Mouse (Mus musculus) cerebellum, postnatal 36 days (tissue): ENCODE measurements at regions not wholly inside any gene's neighbourhood (a gene's known extent, or its start where the extent isn't known, plus 50 kb on each side); places are given as distances from the start of the nearest gene placed in this dataset.
A peak's percentile ranks its signal among the peaks of the same experiment; 100 is the strongest.

Source experiments
- DNase-seq, 2 experiments: peaks; one replicate each; pipeline ENCODE4 v3.0.0; 2021 to 2022; ENCODE audit warnings: mixed read lengths in 2 of 2

DNA sequence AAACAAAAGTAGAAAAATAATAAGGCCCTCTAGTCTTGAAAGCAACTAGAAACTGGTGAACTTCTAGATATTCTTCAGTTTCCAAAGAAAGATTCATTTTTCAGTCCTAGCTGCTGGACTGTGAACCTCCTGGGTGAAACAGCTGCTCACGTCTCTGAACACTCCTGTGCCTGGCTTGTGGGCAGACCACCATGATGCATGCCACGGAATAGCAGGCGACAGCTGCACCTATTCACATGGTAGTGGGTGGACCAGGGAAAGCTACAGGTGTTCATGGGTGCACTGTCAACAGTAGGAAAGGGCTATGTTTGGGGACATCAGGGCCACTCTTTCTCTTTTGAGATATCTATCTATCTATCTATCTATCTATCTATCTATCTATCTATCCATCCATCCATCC lies 203.7 kb downstream of the Fndc1 start:
- DNase-seq, result no peak

DNA sequence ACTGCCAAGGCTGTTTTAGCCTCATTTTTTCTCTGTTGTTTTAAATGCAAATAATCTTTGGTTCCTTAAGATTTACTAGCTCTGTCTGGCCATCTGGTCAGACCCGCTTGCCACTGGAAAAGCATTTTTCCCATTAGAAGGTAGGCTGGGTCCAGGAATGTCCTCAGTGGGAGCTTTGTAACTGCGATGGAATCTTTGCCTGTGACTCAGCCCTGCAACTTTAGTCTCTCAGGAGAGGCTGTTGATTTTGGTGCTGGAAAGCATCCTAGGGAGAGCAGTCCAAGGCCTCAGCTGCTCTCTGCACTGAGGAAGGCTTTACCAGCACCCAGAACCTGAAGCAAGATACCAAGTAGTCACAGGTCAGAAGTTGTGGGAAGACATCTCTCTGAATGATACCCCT lies 205.8 kb downstream of the Fndc1 start:
- no peak for DNase-seq

DNA sequence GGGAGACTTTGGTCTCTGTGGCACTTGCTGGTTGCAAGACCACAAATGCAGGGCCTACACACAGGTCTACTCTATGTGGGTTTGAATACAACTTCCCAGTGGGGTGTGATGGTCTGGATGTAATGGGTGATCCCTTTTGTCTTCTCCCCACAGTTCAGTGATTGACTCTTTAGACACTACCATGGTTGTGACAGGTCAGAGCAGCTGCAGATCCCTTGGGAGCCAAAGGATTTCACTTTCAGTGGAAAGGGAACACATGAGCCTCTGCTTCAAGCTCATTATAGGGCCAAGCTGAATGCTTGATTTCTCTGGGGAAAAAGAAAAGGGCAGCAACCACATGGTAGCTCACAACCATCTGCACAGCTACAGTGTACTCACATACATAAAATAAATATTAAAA lies 206.9 kb downstream of the Fndc1 start:
- DNase-seq, result no peak

DNA sequence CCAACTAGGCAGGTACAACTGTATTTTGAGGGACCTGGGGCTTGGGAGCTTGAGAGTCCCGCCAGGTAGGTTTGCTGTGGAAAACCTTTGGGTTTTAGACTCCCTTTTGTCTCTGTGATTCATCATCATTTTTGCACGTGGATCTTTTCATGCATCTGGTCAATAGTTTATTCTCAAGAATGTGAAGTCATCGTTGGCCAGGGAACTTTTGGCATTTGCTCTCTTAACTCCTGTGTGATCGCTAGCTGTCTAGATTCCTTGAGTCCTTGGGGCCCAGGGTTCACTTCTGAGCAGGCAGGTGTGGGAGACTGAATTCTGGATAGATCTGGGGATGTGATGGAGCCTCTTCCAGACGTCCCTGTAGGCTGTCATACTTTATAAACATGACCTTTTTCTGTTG lies 207.5 kb downstream of the Fndc1 start:
- DNase-seq, result no peak

DNA sequence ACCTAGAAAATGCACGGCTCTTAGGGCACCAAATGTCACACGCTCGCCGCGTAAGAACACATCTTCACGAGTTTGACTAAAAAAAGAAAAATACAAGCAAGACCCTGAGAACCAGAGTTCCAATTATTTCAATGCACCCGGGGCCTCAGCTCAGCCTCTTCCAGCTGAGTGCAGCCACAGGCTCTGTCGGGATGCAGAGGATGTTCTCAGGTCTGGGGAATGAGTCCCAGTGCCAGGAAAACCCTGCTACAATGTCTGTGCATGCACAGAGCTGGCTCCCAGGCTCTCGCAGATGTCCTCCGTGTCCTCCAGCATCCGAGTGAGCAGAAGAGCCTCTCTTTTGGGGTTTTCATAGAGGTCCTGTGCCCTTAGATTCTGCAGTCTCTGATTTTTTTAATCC lies 219.1 kb downstream of the Fndc1 start:
- DNase-seq, result no peak

DNA sequence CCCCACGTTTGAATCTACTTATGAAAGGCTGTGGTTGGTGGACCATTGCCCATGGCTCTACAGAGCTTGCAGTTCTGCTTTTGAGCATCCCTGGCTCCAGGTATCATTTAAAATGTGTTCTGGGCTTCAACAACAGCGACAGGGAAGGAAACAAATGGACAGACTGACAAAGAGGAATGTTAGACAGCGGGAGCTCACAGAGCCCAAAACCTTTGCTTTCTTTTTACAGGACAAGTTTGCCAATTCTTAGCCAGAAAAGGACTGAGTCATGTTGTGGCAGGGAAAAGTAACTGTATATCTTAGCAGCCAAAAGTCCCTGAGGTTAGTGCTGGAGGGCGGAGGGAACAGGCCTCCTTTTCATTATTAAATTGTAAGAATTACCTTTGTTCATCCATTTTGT lies 219.7 kb downstream of the Fndc1 start:
- no peak for DNase-seq

DNA sequence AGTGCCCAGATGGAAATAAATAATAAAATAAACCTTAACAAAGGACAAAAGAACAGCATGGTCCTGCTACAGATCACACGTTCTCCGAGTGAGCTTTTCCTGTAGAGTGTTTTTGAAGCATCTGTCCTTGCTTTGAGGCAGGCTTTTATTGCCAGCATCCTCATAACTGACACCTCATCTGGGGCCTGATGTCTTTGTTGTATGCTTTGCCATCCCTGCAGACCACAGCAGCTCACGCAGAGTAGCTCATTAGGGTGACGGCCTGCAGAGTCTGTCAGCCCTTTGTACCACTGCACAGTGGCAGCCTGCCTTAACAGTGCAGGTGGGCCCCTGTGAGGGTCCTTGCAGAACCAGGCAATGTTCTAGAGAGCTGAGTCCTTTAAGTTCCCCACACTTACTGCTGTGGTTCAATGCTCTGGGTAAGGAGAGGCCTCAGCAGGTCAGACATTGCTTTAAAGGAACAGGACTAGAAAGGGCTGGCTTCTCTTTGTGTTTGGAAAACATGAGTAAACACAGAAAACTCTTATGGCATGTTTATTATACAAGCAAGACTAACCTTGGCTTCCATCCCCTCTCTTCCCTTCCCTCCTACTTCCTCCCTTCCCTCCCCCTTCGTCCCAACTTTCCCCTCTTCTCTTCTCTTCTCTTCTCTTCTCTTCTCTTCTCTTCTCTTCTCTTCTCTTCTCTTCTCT lies 219.7 kb upstream of the Unc93a2 start:
- DNase-seq, result no peak

DNA sequence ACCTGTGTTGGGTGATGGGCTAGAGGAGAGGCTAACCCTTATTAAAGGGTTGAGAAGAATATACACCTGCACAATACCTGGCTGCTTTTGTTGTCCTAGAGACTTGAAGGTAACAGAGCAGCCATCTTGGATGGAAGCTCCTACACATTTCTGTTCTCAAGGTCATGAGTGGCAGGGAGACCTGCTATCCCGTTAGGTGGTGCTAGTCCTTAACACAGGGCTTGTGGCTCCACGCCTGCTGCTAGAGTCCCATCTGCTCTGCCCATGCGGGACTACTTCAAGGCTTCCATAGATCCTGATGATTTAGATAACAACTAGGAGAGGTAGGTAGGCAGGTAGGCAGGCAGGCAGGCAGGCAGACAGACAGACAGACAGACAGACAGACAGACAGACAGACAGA lies 218.8 kb upstream of the Unc93a2 start:
- DNase-seq, result no peak

DNA sequence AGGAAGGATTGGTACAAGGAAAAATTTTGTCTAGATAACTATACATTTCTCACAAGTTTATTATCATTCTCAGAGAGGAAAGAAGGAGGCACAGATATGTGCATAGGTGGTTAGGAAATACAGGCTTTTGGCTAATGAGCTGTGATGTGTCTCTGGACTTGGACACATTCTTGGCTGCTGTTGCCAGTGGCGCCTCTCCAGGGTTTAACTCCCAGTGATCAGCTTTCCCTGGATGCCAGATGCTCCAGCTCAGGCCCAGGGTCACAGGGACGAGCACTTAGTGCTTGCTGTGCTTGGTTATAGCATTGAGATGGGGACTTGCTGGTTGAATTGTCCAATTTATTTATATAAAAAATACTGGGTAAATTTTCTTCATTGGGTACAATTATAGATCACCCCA lies 215.3 kb upstream of the Unc93a2 start:
- DNase-seq, result no peak

DNA sequence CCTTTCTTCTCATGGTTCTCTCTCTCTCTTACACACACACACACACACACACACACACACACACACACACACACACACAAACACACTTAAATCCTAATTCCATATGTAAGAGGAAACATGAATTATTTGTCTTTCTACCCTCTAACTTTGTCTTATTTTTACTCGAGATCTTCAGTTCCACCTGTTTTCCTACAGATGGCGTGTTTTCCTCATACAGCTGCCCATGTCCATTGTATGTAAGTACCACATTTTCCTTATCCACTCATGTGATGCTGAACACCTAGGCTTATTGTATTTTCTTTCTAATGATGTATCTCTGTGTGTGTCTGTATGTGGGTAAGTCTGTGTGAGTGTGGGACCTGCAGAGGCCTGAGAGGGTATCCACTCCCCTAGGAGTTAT lies 212.2 kb upstream of the Unc93a2 start:
- DNase-seq, result no peak

DNA sequence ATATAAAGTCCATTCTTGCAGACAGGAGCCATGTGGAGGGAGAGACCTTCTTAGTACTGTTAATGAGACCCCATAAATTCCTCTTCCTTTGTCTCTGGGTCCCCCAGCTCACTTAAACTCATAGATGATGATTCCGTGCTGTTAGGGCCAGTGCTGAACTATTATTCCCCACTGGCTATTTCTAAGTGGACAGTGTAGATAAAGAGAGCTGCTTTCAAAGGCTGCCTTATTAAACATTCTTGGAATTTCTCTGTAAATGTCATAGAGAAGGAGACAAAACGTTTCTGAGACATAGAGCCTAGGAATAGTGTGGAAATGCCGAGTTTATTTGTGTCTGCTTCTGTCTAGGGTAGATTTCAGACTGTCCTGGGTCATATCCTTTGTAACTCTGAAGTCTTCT lies 209.5 kb upstream of the Unc93a2 start:
- no peak for DNase-seq

DNA sequence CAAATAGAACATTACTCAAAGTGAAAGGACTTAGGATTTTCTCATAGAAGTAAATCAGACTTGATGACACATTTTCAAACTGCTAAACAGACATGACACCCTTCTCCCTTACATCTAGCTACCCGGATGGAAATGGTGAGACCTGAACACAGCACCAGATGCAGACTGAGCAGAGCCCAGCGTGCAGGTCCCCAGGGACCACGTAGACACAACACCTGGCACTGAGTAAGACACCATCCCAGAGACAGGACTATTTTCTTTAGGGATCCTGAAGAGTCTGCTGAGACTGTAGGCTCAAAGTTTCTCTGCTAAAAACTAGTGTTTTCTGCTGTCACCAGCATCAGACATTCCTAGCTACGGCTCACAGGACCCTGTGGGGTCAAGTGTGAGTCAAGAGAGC lies 207.2 kb upstream of the Unc93a2 start:
- DNase-seq, result no peak

DNA sequence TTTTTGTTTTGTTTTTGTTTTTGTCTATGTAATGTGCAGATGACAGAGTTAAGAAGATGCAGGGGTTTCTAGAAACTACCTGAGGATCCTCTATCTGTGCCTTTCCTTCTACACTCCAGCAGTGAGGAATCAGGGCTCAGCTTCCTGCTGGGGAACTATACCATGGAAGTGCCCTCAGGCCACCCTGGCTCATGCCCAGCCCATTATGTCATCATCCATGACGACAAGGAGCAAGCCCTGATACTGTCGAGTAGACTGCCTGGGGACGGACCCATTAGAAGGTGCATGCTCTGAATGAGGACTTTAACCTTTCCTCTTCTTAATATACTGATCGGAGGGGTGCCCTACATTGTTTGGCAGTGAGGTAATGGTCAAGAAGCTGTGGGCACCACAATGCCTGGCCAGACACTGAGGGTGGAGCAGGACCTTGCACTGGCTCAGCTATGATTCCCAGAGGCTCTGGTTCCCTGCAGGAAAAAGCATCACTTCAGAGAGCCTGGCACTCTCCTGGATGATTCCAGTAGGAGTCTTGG lies 197.7 kb upstream of the Unc93a2 start:
- DNase-seq, result no peak

DNA sequence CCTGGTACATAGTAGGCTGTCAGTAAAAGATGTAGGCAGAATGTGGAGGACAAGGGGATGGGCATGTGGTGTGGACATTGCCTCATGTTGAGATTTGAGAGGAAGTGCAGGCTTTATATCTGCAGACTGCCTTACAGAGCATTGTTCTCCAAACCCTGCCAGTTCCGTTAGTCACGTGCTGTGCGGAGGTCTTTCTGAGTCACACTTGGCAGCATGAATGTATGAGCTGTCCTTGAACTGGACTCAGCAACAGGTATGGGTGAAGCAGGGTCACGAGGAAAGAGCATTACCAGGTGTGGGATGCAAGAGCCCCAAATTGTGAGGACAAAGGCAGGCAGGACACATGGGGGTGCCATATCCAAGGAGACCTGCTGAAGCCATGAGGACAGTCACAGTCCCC lies 193.8 kb upstream of the Unc93a2 start:
- no peak for DNase-seq

DNA sequence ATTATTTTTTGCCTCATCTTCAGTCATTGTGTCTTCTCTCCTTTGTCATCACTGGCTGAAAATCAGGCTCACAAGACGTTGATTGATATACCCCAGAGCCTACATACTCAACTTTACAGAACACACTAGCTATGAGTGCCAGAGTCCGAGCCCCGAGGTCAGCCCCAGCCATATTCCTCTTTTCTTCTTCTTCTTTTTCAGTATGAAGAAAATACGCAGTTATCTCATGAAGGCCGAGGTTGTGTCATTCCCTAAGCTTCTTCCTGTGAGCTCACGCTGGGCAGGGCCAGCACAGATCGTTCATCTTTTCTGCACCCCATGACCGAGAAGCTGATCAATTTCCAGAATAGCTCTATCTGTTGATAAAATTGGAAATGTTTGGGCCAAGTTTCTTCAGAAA lies 192.7 kb upstream of the Unc93a2 start:
- no peak for DNase-seq

DNA sequence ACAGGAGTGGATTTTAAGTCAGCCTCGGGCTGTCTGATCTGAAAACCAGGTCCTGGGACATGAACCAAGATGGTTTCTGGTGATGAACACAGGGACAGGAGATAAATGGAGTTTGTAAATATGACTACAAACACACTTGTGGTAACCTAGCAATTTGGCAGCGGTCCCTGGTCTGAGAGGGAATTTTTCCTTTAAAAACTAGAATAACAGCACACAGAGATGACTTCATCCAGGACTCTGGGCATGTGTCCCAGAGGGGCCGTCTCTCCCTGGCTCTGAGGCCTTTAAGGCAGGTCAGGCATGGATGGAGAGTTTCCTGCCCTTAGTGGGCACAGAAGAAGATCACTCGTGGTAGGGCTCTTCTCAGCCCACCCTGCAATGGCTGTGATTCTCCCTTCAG lies 192.0 kb upstream of the Unc93a2 start:
- DNase-seq, result peak in 1 of 2 experiments; percentile 7

DNA sequence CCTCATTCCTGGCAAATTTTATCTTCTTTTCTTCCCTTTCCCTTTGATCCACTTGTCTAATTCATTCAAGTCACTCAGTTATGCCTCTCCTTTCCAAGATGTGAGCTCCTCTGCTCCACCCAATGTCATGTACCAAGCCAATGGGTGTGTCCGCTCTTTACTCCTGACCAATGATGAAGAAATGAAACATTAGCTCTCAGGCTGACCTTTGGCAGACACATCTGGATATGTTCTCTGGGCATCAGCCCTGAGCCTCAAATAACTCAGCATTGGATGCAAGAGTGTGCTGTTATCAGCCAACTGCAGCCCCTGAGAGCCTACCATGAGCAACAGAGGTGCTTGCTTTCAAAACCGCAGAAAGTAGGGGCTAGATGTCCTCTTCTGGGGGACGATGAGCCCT lies 186.2 kb upstream of the Unc93a2 start:
- no peak for DNase-seq

DNA sequence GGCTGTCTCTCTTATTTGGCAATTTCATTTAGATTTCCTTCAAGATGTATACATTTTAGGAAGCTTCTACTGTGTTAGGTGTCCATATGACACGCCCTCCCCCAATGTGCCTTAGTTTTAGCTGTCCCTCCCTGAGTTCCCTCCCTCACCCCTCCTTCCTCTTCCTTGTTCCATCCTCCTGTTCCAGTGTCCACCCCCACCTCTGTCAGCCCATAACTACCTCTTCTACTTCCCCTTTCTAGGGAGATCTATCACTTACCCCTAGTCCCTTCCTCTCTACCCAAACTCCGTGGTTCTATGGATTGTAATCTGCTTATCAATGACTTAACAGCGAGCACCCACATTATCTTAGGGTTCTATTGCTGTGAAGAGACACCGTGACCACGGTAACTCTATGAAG lies 183.2 kb upstream of the Unc93a2 start:
- no peak for DNase-seq

DNA sequence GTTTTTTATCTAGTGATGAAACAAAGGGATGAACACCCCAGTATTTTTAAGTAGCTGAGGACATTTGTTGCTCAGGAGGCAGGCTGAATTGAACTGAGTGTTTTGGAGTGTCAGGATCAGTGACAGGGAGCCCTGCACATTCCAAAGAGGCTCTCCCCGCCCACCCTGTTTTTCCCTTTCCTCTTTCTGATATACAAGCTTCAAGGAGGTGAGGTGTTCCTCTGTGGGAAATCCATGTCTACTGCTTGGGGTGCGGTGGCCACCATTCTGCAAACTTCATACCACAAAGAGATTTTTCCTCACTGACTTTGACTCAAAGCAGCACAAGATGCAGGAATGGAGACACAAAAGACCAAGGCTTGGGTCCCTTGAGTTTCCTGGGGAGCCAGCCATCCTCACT lies 180.5 kb upstream of the Unc93a2 start:
- no peak for DNase-seq

DNA sequence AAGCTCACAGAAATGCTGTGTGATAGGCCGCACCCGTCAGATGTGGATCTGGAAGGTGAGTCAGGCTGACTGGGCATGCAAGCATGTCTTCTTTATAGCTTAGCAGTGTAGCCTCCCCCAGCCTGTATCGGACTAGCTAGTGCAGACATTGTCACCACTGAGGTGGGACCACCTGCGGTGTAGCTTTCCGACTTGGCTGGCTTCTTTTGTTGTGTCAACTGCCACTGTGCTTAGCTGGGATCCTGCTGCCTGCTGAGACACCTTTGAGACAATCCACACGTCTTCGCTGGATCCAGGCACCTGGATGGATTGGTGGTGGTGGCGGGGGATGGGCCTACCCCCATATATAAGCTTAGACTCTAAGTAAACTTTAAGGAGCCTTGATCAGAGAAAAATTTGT lies 177.7 kb upstream of the Unc93a2 start:
- DNase-seq, result no peak

DNA sequence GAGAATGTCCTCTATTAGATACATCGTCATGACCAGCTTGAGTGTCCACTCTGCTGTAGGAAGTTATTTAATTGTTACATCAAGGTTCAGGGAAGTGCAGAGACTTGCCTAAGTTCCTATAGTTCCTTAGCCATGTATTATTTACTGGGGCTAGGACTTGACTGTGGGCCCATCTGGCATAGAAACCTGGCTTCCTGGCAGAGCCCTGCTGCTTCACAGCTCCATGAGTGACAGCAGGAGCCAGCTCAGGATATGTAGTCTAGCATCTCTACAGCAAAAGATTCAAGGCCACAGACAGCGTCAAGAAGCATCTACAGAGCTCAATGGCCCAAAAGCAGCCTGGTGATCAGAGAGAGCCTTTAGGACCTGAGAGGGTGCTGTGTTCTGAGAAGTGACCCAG lies 163.2 kb upstream of the Unc93a2 start:
- DNase-seq, result no peak

DNA sequence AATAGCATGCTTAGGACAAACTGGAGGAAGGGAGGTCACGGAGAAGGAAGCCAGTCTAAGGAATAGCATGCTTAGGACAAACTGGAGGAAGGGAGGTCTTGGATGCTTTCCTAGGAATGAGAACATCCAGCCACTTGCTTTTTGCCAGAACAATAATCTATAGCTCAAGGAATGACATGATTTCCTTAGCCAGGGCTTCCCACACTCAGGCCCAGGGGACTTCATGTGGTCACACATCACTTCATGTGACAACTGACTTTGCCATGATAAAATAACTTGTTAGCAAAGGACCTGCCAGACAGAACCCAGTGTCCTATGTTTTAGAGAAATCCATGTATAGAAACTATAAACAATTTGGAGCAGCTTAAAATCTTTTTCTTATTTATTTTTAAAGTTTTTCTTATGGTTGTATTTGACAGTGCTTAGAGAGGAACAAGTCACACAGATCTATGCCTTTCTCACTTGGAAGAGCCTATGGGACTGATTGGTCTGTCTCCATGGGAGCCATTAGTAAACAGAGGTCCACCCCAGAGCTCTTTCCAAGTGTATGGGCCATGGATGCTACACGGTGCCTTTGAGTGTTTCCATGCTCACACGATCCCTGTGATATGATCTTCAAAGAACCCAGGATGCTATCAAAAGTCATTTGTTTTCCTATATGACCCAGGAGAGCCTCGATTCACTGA lies 153.3 kb upstream of the Unc93a2 start:
- no peak for DNase-seq

DNA sequence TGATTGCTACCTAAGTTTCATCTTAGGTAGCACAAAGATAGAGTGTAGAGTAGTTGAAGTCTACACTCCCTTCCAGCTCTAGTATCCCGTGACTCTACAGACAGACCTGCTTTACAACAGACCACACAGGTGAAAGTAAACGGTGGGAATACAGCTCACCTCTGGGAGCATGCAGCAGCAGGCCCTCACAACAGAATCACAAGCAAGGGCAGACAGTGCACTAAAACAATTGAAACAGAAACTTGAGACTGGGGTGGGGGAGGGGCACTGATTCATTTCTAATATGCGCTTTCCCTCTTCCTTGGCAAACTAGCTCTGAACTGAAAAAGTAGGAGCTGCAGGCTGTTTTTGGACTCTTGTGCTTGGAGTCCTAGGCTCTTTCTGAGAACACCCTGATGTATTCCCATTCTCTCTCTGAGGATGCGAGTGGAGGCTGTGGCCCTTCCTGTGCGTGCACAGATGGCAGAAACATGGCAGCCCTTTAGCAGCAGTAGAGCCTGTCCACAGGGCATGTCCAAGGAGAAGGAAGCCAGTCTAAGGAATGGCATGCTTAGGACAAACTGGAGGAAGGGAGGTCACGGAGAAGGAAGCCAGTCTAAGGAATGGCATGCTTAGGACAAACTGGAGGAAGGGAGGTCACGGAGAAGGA lies 152.5 kb upstream of the Unc93a2 start:
- DNase-seq, result no peak

DNA sequence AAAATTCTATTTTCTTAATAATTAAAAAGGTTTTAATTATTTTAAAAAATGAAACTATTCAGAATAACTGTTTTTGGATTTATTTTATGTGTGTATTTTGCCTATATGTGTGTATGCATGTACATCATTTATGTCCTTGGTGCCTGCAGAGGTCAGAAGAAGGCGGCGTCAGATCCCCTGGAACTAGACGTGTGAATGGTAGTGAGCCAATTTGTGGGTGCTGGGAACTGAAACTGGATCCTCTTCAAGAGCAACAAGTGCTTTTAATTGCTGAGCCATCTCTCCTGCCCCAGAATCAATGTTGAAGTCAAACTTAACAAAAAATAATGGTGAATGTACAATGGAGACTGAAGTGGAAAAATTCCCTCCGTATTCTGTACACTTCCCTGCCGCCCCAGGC lies 151.9 kb upstream of the Unc93a2 start:
- no peak for DNase-seq
